Mouse (Mus musculus): ENCODE measurements at regions not wholly inside any gene's neighbourhood (a gene's known extent, or its start where the extent isn't known, plus 50 kb on each side); places are given as distances from the start of the nearest gene placed in this dataset.
"Not testable (repeated sequence)": the region's sequence is repeated elsewhere in the genome, so short reads cannot be mapped to it uniquely, and the experiment has no call there.

GRCm38 (mm10) chr3:18438845-18439244 is 490.6 kb downstream of the Cypt12 start:
- H3K36me3 ChIP-seq (replicated peaks; ENCODE audit: low read length): no peaks in the 10 kb centered on the region
- H3K4me3 ChIP-seq (replicated peaks): no peak overlapping the region
- no peaks in the 10 kb centered on the region for H3K27me3 ChIP-seq (replicated peaks)
- H3K4me1 ChIP-seq: no peaks in the 10 kb centered on the region
- TF ChIP-seq FLI1 (IDR thresholded peaks at IDR 0.05; ENCODE audit: low read length) (no peak), GATA1 (IDR thresholded peaks at IDR 0.05; ENCODE audit: borderline replicate concordance, low read length) (no peak)
- no peaks in the 10 kb centered on the region for H3K9me3 ChIP-seq

- Histone ChIP-seq H3K4me1 (no peaks in the 10 kb centered on the region), H3K4me3 (replicated peaks) (no peak overlapping the region), H3K36me3 (replicated peaks; ENCODE audit: low read length) (no peaks in the 10 kb centered on the region), H3K9me3 (no peaks in the 10 kb centered on the region), H3K27me3 (replicated peaks) (no peaks in the 10 kb centered on the region)
- no peak for TF ChIP-seq GATA1 (IDR thresholded peaks at IDR 0.05; ENCODE audit: borderline replicate concordance, low read length)
- TF ChIP-seq FLI1 (IDR thresholded peaks at IDR 0.05; ENCODE audit: low read length): no peak
These were observed 504.2 kb downstream of the Cypt12 start for GRCm38 (mm10) chr3:18452197-18452933.

- Histone ChIP-seq H3K9me3 (no peaks in the 10 kb centered on the region), H3K4me1 (no peaks in the 10 kb centered on the region), H3K4me3 (replicated peaks) (no peak overlapping the region), H3K27me3 (replicated peaks) (no peaks in the 10 kb centered on the region), H3K36me3 (replicated peaks; ENCODE audit: low read length) (no peaks in the 10 kb centered on the region)
- TF ChIP-seq GATA1 (IDR thresholded peaks at IDR 0.05; ENCODE audit: borderline replicate concordance, low read length) (no peak), FLI1 (IDR thresholded peaks at IDR 0.05; ENCODE audit: low read length) (no peak)
These were observed 505.2 kb downstream of the Cypt12 start for GRCm38 (mm10) chr3:18453220-18453985.

- no peak for TF ChIP-seq GATA1 (IDR thresholded peaks at IDR 0.05; ENCODE audit: borderline replicate concordance, low read length)
- no peak for TF ChIP-seq FLI1 (IDR thresholded peaks at IDR 0.05; ENCODE audit: low read length)
- H3K27me3 ChIP-seq (replicated peaks): no peaks in the 10 kb centered on the region
- H3K36me3 ChIP-seq (replicated peaks; ENCODE audit: low read length): no peaks in the 10 kb centered on the region
- H3K4me3 ChIP-seq (replicated peaks): no peak overlapping the region
- H3K4me1 ChIP-seq: no peaks in the 10 kb centered on the region
- H3K9me3 ChIP-seq: no peaks in the 10 kb centered on the region
These were observed 505.7 kb downstream of the Cypt12 start for GRCm38 (mm10) chr3:18453986-18454291.

GRCm38 (mm10) chr3:18454558-18455191 is 506.5 kb downstream of the Cypt12 start:
- H3K27me3 ChIP-seq (replicated peaks); H3K4me1 ChIP-seq; H3K9me3 ChIP-seq; H3K36me3 ChIP-seq (replicated peaks; ENCODE audit: low read length); H3K4me3 ChIP-seq (replicated peaks): not testable (repeated sequence)

GRCm38 (mm10) chr3:18456033-18456690 is 508.0 kb downstream of the Cypt12 start:
- Histone ChIP-seq H3K27me3 (replicated peaks) (no peaks in the 10 kb centered on the region), H3K36me3 (replicated peaks; ENCODE audit: low read length) (no peaks in the 10 kb centered on the region), H3K4me3 (replicated peaks) (no peak overlapping the region), H3K9me3 (no peaks in the 10 kb centered on the region), H3K4me1 (no peaks in the 10 kb centered on the region)
- no peak for TF ChIP-seq FLI1 (IDR thresholded peaks at IDR 0.05; ENCODE audit: low read length)
- TF ChIP-seq GATA1 (IDR thresholded peaks at IDR 0.05; ENCODE audit: borderline replicate concordance, low read length): no peak

- H3K27me3 ChIP-seq (replicated peaks): no peaks in the 10 kb centered on the region
- no peaks in the 10 kb centered on the region for H3K36me3 ChIP-seq (replicated peaks; ENCODE audit: low read length)
These were observed 512.1 kb downstream of the Cypt12 start for GRCm38 (mm10) chr3:18460267-18460666.

GRCm38 (mm10) chr3:18471846-18472245 is 523.6 kb downstream of the Cypt12 start:
- no peak for TF ChIP-seq FLI1 (IDR thresholded peaks at IDR 0.05; ENCODE audit: low read length)
- TF ChIP-seq GATA1 (IDR thresholded peaks at IDR 0.05; ENCODE audit: borderline replicate concordance, low read length): no peak
- Histone ChIP-seq H3K36me3 (replicated peaks; ENCODE audit: low read length) (no peaks in the 10 kb centered on the region), H3K9me3 (no peaks in the 10 kb centered on the region), H3K4me1 (no peaks in the 10 kb centered on the region), H3K4me3 (replicated peaks) (no peak overlapping the region), H3K27me3 (replicated peaks) (no peaks in the 10 kb centered on the region)

More at GRCm38 (mm10) chr3:18460267-18460666, 512.1 kb downstream of the Cypt12 start:
- Histone ChIP-seq H3K9me3 (no peaks in the 10 kb centered on the region), H3K4me3 (replicated peaks) (no peak overlapping the region), H3K4me1 (no peaks in the 10 kb centered on the region)
- TF ChIP-seq FLI1 (IDR thresholded peaks at IDR 0.05; ENCODE audit: low read length) (no peak), GATA1 (IDR thresholded peaks at IDR 0.05; ENCODE audit: borderline replicate concordance, low read length) (no peak)

GRCm38 (mm10) chr3:18479557-18479956 is 531.3 kb downstream of the Cypt12 start:
- Histone ChIP-seq H3K9me3 (no peaks in the 10 kb centered on the region), H3K4me3 (replicated peaks) (no peak overlapping the region), H3K36me3 (replicated peaks; ENCODE audit: low read length) (no peaks in the 10 kb centered on the region), H3K4me1 (no peaks in the 10 kb centered on the region), H3K27me3 (replicated peaks) (no peaks in the 10 kb centered on the region)
- no peak for TF ChIP-seq FLI1 (IDR thresholded peaks at IDR 0.05; ENCODE audit: low read length)
- TF ChIP-seq GATA1 (IDR thresholded peaks at IDR 0.05; ENCODE audit: borderline replicate concordance, low read length): no peak
